Mouse (Mus musculus): ENCODE measurements at regions not wholly inside any gene's neighbourhood (a gene's known extent, or its start where the extent isn't known, plus 50 kb on each side); places are given as distances from the start of the nearest gene placed in this dataset.

DNA sequence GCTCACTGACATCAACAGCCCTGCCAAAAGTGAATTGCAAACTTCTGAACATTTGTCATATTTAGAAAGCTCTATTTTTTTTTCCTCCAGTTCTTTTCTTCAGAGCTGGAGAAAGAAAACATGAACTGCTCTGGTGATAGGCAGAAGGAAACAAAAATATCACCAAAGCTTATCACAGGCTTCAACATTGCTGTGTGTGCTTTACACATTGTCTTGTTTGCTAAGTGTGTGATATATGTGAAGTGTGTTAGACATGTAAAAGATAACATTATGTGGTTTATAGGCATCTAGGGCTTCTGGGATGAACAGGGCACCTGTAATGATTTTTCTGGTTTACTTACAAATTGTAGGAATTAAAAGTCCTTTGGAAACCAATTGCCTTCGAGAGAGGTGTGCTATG lies 229.8 kb upstream of the Nrip1 start:
- no peak for DNase-seq (ENCODE audit: extremely low read depth, insufficient read length, low spot score)

- DNase-seq (ENCODE audit: extremely low read depth, insufficient read length, low spot score): no peak
Observed at GRCm38 (mm10) chr16:76600131-76600530, 226.5 kb upstream of the Nrip1 start.

- DNase-seq (ENCODE audit: extremely low read depth, insufficient read length, low spot score): no peak
Observed at GRCm38 (mm10) chr16:76591956-76592768, 218.5 kb upstream of the Nrip1 start.

DNA sequence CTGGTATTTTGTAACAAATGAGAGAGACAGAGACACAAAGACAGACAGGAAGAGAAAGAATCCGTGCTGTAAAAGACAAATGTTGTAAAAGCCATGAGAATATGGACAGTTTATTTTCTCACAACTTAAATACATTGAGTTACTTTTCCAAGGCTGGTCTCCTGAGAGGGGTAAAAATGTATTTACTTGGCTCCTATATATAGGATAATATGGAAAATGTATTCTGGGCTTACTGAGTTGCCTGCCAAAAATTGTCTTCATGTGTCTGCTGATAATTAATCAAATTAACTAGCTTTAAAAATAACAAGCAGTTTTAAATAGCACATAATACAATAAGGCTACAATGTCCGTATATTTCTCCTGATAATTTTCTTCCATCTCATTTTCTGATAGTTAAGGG lies 216.2 kb upstream of the Nrip1 start:
- DNase-seq (ENCODE audit: extremely low read depth, insufficient read length, low spot score): no peak

GRCm38 (mm10) chr16:76577206-76577605 lies 203.6 kb upstream of the Nrip1 start:
- DNase-seq (ENCODE audit: extremely low read depth, insufficient read length, low spot score): no peak

GRCm38 (mm10) chr16:76575281-76575680 lies 201.7 kb upstream of the Nrip1 start:
- no peak for DNase-seq (ENCODE audit: extremely low read depth, insufficient read length, low spot score)

GRCm38 (mm10) chr16:76566220-76566619 lies 192.6 kb upstream of the Nrip1 start:
- no peak for DNase-seq (ENCODE audit: extremely low read depth, insufficient read length, low spot score)

DNA sequence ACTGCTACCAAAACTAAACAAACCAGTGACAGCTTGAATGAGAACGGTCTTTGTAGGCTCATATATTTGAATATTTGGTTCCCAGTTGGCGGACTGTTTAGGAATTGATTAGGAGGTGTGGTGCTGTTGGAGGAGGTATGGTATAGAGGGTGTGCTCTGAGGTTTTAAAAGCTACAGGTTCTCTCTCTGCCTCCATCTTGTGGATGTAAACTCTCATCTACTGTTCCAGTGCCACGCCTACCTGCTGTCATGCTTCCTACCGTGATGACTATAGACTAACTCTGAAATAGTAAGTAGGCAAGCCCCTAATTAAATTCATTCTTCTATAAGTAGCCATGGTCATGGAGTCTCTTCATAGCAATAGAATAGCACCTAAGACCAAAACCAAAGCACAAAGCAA lies 181.2 kb upstream of the Nrip1 start:
- no peak for DNase-seq (ENCODE audit: extremely low read depth, insufficient read length, low spot score)

DNA sequence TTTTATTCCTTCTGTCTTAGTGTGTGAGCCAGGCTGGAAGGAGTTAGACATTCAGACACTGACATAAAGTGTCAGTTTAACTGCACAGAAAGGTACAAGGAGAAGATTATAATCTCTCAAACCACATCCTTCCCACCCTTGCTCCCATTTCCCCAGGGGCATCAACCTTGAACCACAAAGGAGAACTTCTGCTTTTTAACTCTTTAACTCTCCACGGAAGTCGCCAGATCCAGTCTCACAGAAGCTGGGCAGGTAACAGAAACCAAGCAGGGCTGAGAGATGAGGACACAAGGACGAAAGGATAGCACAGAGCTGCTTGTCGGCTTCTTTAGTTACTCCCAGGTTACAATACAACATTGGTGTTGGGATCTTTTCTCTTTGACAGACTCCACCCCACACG lies 176.0 kb upstream of the Nrip1 start:
- DNase-seq (ENCODE audit: extremely low read depth, insufficient read length, low spot score): no peak

- no peak for DNase-seq (ENCODE audit: extremely low read depth, insufficient read length, low spot score)
Observed at GRCm38 (mm10) chr16:76547087-76547486, 173.5 kb upstream of the Nrip1 start.

- DNase-seq (ENCODE audit: extremely low read depth, insufficient read length, low spot score): no peak
Observed at GRCm38 (mm10) chr16:76546632-76547031, 173.0 kb upstream of the Nrip1 start.

DNA sequence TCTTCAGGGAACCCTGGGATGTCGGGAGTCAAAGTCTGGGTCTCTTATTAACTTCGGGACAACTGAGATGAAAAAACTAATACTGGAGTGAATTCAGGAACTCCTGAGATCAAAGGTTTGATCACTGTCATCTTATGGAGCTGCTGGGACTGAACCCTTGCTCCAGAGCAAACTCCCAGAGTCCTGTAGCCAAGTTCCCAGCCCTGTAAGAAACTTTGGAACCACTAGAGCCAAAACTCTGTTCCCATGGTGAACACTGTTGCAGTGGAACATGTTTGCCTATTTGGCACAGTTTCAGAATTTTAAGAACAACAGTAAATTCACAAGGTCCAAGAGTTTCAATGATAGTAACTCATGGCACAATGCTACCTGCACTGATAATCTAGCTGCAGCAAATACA lies 172.3 kb upstream of the Nrip1 start:
- DNase-seq (ENCODE audit: extremely low read depth, insufficient read length, low spot score): no peak

DNA sequence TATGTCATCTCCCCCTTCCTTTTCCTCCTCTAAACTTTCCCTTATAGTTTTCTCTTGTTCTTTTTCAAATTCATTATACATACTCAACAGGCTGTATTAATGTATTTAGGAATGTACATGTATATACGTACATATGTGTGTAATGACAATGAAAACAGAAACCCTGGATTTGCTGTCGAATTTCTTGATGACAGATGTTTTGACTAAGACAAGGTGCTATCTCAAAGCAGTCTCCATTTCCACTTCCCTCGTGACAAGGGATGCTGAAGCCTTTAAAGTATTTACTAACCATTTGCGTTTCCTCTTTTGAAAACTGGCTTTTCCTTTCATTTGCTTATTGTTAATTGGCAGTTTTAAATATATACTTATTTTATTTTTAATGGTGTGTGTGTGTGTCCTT lies 171.3 kb upstream of the Nrip1 start:
- DNase-seq (ENCODE audit: extremely low read depth, insufficient read length, low spot score): no peak

DNA sequence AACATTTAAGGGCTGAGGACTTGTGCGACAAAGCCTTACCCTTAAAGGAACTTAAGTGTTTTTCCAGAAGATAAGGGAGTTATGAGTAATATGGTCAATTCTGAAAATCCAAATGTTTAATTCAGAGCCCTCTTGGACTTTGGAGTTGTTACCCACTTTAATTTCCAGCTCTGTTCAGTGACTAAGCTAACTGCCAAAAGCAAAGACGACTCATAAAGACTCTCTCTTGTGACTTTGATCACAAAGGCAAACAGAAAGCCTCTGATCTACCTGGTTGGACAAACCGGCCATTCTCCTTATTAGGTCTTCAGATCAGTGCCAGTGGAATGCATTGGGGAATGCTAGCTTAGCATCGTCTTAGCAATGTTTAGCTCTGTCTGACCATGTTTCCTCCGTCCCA lies 167.3 kb upstream of the Nrip1 start:
- DNase-seq (ENCODE audit: extremely low read depth, insufficient read length, low spot score): no peak

DNA sequence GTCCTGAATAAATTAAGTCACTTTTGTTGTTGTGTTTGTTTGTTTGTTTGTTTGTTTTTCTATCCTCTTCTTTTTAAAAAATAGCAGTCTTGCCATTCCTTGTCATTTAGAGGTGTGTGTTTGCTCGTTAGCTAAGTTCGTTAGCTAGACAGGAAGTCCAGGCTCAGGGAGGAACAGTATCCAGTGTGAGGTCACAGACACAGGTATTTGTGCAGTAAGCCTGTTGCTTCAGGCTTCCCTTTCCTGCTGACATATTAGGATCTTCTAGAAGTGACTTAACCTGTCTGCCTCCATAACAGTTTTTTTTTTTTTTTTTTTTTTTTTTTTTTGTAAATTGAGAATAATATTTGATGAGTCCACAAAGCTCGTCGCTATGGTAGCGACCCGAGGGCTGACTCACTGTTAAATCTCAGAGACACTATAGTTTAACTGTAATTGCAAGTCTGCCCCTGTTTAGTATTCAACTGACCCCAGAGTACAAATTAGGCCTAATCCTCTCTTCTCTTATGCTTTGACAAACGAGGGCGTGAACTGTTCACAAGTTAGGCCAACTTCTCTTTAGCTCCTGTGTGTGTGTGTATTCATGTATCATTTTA lies 166.8 kb upstream of the Nrip1 start:
- DNase-seq (ENCODE audit: extremely low read depth, insufficient read length, low spot score): no peak

DNA sequence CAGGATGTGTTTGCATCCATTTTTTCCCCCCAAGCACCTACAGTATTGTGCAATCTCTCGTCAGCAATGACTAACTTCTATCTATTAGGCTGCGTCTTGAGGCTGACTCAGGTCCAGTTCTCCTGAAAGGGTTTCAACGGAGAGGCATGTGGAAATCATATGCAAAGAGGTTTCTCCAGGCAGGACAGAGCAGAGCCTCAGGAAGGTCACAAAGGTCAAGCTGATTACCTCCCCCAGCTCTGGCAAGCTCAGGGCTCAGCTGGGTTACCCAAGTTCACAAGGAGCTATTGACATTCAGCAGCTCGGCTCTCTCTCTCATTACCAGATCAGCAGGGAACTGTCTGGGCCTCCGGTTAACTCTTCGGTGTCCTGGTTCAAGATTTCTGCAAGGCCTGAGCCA lies 166.0 kb upstream of the Nrip1 start:
- no peak for DNase-seq (ENCODE audit: extremely low read depth, insufficient read length, low spot score)

- DNase-seq (ENCODE audit: extremely low read depth, insufficient read length, low spot score): no peak
Observed at GRCm38 (mm10) chr16:76537871-76538270, 164.2 kb upstream of the Nrip1 start.

- DNase-seq (ENCODE audit: extremely low read depth, insufficient read length, low spot score): no peak
Observed at GRCm38 (mm10) chr16:76532928-76533217, 159.2 kb upstream of the Nrip1 start.

- no peak for DNase-seq (ENCODE audit: extremely low read depth, insufficient read length, low spot score)
Observed at GRCm38 (mm10) chr16:76532142-76532927, 158.7 kb upstream of the Nrip1 start.

DNA sequence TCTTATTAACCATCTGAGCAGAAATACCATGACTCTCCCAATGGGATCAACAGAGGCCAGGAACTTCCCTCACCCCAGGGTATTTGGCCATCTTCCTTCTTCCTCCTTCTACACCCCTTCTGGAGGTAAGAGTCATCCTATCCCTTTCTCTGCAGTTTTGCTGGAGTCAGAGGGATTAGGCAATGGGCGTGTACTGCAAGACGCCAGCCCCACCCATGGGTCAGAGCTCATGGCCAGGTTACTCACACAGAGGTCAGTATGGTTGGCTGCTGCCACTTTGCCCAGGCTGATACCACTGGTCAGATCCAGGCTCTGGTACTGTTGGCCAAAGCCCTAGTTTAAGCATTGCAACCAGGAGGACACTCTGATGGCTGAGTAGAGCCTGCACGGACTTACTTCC lies 157.3 kb upstream of the Nrip1 start:
- no peak for DNase-seq (ENCODE audit: extremely low read depth, insufficient read length, low spot score)

DNA sequence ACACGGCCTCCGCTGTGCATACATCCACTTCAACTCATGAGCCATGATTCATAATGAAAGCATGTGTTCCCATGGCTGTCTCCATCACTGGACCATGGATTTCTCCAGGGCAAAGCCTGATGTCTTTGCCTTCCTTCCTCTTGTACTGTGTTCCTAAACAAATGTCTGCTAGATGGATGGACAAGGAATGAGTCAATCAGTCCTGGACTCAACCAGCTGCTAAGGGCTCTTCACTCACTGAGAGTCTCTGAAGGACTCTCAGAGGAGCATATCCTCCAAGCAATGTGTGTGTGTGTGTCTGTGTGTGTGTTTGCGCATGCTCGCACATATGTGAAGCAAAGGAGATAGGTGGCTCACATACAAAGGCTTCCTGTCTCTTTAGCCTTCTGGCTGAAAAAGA lies 156.0 kb upstream of the Nrip1 start:
- DNase-seq (ENCODE audit: extremely low read depth, insufficient read length, low spot score): no peak
